Mouse (Mus musculus): ENCODE results near the gene Tox4. TPM values are rescaled to one million over a fixed set of nuclear protein-coding genes. Genes with fewer than 3 reads are reported as not detected.
"Not testable (repeated sequence)": the region's sequence is repeated elsewhere in the genome, so short reads cannot be mapped to it uniquely, and the experiment has no call there.

Gene Tox4
- 21.6 and 28.6 TPM in 2 replicates for polyA plus RNA-seq (2012; rRNA removed)

DNA sequence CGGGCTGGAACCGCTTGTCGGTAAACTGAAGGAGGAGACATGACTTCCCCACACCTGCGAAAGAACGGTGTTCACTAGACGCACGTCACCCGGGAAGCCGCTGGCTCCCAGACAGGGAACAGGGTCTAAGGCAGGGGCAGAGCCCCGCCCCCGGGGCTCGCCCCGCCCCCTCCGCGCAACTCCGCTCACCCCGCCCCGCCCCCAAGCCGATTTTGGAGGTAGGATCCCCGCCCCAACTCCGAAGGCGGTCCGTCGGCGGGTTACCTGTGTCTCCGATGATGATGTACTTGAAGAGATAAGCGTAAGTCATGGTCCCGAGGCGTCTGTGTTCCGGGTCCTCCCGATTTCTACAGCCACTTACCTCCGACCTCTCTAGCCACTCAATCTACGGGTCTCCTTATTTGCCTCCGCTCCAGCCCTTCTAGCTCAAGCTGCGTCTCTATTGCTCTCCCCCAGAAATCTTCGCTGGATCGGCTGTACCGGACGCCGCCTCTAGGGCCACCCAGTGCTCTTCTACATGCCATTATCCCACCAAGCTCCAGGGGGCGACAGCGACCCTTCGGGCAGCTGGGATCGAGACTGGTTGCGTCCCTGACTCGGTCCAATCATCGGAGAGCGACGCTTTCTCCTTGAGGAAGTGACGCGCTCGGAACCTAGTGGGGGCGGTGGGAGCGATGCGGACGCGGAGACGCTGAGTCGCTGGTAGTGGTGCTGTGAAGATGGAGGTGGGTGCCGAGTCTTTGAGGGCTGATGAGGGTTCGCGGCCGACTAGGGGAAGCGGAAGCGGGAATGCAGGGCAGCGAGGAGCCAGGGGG lies at the start of gene Tox4, which contains the start of gene Rab2b:
Gene Tox4 (plus strand): TSS at position 215 of the 815 bp plus-strand sequence.
Gene Rab2b (minus strand): TSS at position 614 of the 815 bp plus-strand sequence.
- DNase-seq (ENCODE audit: low read depth, low spot score): peak; percentile 100
- under 1% methylated on average over 66 of the region's 66 CpGs for WGBS

DNA sequence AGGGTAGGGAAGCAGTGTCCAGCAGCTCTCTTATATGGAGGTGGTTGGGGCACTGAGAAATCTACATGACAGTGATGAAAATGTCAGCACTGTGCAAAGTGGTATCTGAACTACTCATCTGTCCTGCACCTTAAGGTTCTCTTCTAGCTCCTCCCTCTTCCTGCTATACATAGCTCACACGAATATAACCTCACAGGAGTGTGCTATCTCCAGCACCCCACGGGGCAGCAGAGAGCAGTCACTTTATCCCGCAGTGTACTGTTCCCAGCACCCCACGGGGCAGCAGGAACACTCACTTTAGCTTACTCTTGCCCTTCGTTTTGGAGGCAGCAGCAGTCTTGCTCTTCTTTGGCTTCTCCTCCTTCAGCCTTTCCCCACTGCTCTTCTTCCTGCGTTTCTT lies 46.7 kb upstream of the Tox4 start:
- DNase-seq (ENCODE audit: low read depth, low spot score): no peak
- WGBS: 82% methylated on average over 6 of the region's 6 CpGs

DNA sequence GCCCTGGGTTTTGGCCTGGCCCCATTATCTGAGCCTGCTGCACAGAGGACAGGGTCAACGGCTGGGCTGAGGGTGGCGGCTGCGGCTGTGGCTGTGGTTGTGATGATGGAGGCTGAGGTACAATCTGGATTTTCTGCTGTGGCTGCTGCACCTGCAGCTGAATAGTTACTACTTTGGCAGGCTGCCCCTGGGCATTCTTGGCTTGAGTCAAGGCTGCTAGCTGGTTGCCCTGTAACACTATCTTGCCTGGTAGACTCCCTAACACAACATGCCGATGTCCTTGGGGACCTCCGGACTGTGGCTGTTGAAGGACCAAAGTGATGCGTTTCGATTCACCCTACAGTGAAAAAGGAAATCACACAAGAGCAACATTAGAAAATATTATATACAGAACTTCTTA lies 43.8 kb upstream of the Tox4 start:
- 90% methylated on average over 7 of the region's 7 CpGs for WGBS
- no peak for DNase-seq (ENCODE audit: low read depth, low spot score)

- WGBS: 87% methylated on average over 1 of the region's 1 CpGs
- DNase-seq (ENCODE audit: low read depth, low spot score): no peak
These were observed 42.7 kb upstream of the Tox4 start for GRCm38 (mm10) chr14:52236216-52236615.

GRCm38 (mm10) chr14:52244041-52244689 lies 34.8 kb upstream of the Tox4 start:
- peak; percentile 99 for DNase-seq (ENCODE audit: low read depth, low spot score)
- WGBS: under 1% methylated on average over 32 of the region's 32 CpGs

DNA sequence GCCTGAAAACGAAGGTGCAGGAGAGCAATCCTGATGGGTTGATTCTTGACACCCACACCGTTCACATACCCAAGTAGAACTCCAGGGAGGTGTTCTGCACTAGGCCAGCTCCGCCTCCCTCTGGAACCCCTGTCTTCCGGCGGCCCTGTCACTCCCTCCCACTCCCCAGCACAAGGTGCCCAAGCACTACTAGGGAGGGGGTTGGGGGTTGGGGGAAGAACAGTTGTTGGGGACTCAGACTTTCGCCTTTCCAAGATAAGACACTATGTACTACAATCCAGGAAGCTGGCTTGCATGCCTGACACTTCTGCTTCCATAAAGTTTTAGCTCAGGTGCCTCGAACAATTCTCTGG lies 34.3 kb upstream of the Tox4 start:
- DNase-seq (ENCODE audit: low read depth, low spot score): no peak
- WGBS: 6% methylated on average over 7 of the region's 7 CpGs

GRCm38 (mm10) chr14:52246129-52246528 lies 32.8 kb upstream of the Tox4 start:
- 65% methylated on average over 4 of the region's 4 CpGs for WGBS
- DNase-seq (ENCODE audit: low read depth, low spot score): no peak

- DNase-seq (ENCODE audit: low read depth, low spot score): peak; percentile 22
- WGBS: 3% methylated on average over 18 of the region's 18 CpGs
These were observed 22.4 kb upstream of the Tox4 start for GRCm38 (mm10) chr14:52256311-52257175.

- DNase-seq (ENCODE audit: low read depth, low spot score): peak; percentile 88
- under 1% methylated on average over 54 of the region's 54 CpGs for WGBS
These were observed 21.3 kb upstream of the Tox4 start, which contains the start of gene Chd8 for GRCm38 (mm10) chr14:52257484-52258213. Chd8 (minus strand) TSS chr14:52257780.

- no peak for DNase-seq (ENCODE audit: low read depth, low spot score)
- WGBS: 77% methylated on average over 3 of the region's 3 CpGs
These were observed 6.2 kb upstream of the Tox4 start for GRCm38 (mm10) chr14:52272781-52273180.

DNA sequence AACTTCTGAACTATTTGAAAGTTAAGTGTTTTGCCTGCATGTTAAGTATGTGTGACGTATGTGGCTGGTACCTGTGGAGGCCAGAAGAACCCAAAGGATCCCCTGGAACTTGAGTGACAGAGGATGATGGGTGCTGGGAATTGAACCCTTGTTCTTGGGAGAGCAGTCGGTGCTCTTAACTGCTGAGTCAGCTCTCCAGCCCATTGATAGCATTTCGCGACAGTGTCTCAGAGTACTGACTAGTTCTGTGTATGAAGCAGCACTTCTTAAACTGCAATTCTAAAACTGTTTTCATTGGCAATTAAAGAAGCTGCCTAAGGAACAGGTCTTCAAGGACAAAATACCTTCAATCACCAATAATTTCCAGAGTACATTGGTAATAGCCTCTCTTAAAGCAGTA lies 1.7 kb upstream of the Tox4 start:
- WGBS: 93% methylated on average over 4 of the region's 4 CpGs
- no peak for DNase-seq (ENCODE audit: low read depth, low spot score)

- no peak for DNase-seq (ENCODE audit: low read depth, low spot score)
- 1% methylated on average over 21 of the region's 21 CpGs for WGBS
These were observed 788 bp downstream of the Tox4 start for GRCm38 (mm10) chr14:52279747-52280120.

DNA sequence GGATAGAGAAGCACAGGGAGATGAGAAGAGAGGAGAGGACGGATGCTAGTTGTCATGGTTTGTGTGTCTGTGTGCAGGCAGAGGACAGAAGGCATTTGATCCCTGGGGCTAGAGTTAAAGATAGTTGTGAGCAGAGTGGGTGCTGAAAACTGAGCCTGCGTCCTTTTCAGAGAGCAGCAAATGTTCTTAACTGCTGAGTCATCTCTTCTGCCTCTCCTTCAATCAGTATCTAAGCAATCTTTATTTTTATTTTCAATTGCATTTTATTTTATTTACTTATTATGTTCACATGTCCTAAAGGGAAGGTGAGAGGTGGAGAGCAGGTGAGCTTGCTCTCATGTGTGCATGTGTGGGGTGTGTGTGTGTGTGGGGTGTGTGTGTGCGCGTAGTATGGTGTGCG lies 4.7 kb downstream of the Tox4 start:
- DNase-seq (ENCODE audit: low read depth, low spot score): no peak
- 93% methylated on average over 5 of the region's 5 CpGs for WGBS

DNA sequence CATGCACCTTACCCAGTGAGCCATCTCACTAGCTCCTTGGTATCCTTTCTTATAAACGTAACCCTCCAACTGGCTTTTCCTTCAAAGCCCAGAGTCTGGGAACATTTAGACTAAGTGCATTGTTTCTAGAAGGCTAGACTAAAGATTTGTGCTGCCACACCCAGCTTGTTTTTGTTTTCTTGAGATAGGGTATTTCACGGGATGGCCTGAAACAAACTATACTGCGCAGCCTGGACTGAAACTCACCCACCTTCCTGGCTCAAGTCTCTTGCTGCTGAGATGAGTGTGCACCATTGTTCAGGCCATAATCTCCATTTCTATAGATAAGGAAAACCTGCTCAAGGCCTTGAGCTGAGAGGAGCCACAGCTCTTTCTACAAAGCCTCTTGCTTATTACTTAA lies 5.2 kb downstream of the Tox4 start:
- 83% methylated on average over 3 of the region's 3 CpGs for WGBS
- no peak for DNase-seq (ENCODE audit: low read depth, low spot score)

DNA sequence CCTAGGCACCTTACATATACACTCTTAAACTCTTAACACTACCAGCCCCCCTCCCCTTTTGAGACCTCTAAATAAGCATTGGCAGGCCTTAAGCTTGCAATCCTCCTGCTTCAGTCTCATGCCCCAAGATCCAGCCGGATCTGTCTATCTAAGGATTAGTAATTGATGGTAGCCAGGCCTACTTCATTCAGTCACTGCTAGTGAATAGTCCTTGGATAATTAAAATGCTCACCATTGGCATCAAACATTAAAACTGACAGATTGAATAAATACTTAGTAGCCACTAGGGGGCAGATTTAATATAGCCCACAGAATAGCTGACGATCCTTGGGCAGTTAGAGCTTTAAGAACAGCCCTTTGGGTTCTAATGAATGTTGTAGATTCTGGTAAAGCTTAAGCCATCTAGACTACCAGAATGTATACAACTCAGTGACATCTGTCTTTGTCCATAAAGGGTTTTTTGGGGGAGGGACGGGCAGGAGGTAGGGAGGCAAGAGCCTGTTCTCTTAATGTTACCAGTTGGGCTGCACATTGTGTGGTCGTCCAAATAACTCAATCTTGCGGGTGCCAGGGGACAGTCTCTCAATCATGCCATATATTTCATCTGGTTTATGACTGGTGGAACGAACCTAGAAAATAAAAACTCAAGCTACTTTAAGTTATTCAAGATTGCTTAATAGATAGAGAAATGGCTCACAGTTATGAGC lies 16.8 kb downstream of the Tox4 start:
- WGBS: 66% methylated on average over 6 of the region's 6 CpGs
- DNase-seq (ENCODE audit: low read depth, low spot score): no peak

DNA sequence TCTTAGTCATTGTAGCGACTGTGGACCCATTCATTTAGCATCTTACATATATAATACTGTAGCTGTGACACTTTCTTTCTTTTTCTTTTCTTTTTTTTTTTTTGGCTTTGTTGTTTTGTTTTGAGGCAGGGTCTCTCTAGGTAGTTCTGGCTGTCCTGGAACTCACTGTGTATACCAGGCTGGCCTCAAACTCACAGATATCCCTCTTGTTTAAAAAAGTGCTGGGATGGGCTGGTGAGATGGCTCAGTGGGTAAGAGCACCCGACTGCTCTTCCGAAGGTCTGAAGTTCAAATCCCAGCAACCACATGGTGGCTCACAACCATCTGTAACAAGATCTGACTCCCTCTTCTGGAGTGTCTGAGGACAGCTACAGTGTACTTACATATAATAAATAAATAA lies 24.6 kb downstream of the Tox4 start:
- 77% methylated on average over 3 of the region's 3 CpGs for WGBS
- not testable (repeated sequence) for DNase-seq (ENCODE audit: low read depth, low spot score)

DNA sequence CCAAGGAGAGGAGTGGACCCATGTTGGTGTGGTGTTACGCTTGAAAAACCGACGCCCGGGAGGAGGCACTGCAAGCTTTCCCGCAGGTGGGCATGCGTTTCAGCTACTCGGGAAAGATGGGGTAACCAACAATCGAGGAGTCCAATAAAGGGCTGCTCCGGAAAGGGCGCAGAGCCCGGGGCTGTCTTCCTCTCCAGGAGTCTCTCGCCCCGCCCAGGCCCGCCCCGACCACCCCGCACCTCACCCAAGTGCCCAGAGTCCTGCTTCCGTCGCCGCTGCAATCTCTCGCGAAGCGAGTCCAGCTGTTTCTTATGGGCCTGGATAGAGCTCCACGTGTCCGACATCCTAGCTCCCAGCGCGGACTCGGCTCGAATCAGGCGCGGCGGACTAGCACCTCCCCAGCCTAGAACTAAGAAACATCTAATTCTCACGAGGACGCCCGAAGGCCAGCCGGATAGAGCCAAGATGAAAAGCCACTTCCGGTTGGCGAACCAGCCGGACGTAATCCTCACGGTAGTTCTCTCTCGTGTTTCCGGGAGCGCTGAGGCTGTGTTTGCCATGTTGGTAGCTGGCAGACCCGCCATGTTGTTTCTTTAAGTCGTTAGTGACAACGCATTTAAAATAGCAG lies 25.8 kb downstream of the Tox4 start, which contains the start of gene Mettl3:
Gene Mettl3 (minus strand): TSS at position 485 of the 628 bp plus-strand sequence.
- DNase-seq (ENCODE audit: low read depth, low spot score): peak; percentile 86
- WGBS: under 1% methylated on average over 46 of the region's 46 CpGs

GRCm38 (mm10) chr14:52306100-52306499 lies 27.2 kb downstream of the Tox4 start:
- 97% methylated on average over 2 of the region's 2 CpGs for WGBS
- no peak for DNase-seq (ENCODE audit: low read depth, low spot score)

Measured in large intestine, adult 2 months (tissue).